Mouse (Mus musculus) inflammation-experienced regulatory T-cells (primary cell): ENCODE data around the gene Gm17361. TPM values are rescaled to one million over a fixed set of nuclear protein-coding genes. Genes with fewer than 3 reads are reported as not detected.

ENCODE experiments used
- polyA plus RNA-seq, 2 experiments: library from polyadenylated mRNA; unstranded; fragments of 100-300 nt; shearing (Covaris generic); gene quantifications; one replicate each; pipeline ENCODE4 v1.2.1; 2017

Gene Gm17361
- not detected for polyA plus RNA-seq

DNA sequence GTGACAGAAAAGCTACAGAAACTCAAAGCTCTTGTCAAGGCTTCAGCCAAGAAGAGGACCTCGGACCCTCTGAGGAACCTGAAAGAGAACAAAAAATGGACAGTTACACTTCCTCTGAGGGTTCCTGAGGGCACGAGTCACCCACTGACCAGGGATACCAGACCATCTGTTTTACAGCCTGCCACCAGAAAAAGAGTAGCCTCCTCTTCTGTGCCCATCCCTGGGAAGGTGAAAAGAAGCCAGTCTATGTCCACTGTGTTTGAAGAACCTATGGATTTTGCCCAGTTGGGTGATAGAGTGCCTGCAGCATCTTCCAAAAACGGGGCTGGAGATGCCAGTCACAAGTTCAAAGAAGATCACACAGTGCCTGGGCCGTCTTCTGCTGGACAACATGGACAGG, at the start of gene Gm17361:
Gm17361 (plus strand) TSS at position 301 of the 400 bp plus-strand sequence.

